ENCODE assay signal across 14 mouse cellular contexts in genomic region chr17:46009182-46009581, GRCm38 (mm10). TPM values are rescaled to one million over a fixed set of nuclear protein-coding genes. Genes with fewer than 3 reads are reported as not detected.
A peak's percentile ranks its signal among the peaks of the same experiment; 100 is the strongest.
DNase-seq lines count a peak whose midpoint lies in the region; ATAC-seq and TF ChIP-seq lines count a peak whose summit lies in the region.
"Had no signal": no experiment of that assay in that cellular context is flagged by ENCODE, and none has a peak within 500 bp of the region (broad histone marks: within the 10 kb centered on the region; RNA-seq: fewer than 3 reads in every experiment).

No protein-coding gene starts in this region.

- H3K4me3 ChIP-seq in heart, embryonic 11.5 days (ENCODE audit: low read depth, low read length), result no peak overlapping the region
- H3K4me3 ChIP-seq in intestine, postnatal 0 days (ENCODE audit: low read depth, low read length), result no peak overlapping the region
- H3K4me3 ChIP-seq in midbrain, embryonic 15.5 days, result no peak overlapping the region
- H3K4me3 ChIP-seq in cerebellum, adult 2 months (replicated peaks; ENCODE audit: insufficient read depth, low read depth, low read length), result no peak overlapping the region
- H3K4me3 ChIP-seq: embryonic facial prominence, embryonic 13.5 days had no signal

- 30% methylated on average over 7 of the region's 7 CpGs for WGBS in heart, embryonic 11.5 days (ENCODE audit: insufficient replicate concordance)
- WGBS in intestine, postnatal 0 days, result 41% methylated on average over 7 of the region's 7 CpGs
- WGBS in midbrain, embryonic 15.5 days, result 79% methylated on average over 7 of the region's 7 CpGs
- 63% methylated on average over 7 of the region's 7 CpGs for WGBS in cerebellum, adult 2 months

- H3K4me2 ChIP-seq in heart, embryonic 11.5 days, result no peak overlapping the region
- no peak overlapping the region for H3K4me2 ChIP-seq in intestine, postnatal 0 days (replicated peaks; ENCODE audit: low read depth)
- H3K4me2 ChIP-seq in midbrain, embryonic 15.5 days, result no peak overlapping the region
- H3K4me2 ChIP-seq: embryonic facial prominence, embryonic 13.5 days had no signal

- peak; percentile 49; the same call in 1 of the 2 replicates for ATAC-seq in heart, embryonic 11.5 days (replicated peaks; ENCODE audit: insufficient number of reproducible peaks, low FRiP score, low TSS enrichment)
- ATAC-seq in intestine, postnatal 0 days, result peak; percentile 46
- ATAC-seq in midbrain, embryonic 15.5 days (replicated peaks), result no peak
- ATAC-seq: midbrain, embryonic 16.5 days had no signal

- H3K27ac ChIP-seq in heart, embryonic 11.5 days (ENCODE audit: low read depth, low read length), result no peak overlapping the region
- peak overlapping the region; percentile 35; the same call in 1 of the 2 replicates for H3K27ac ChIP-seq in intestine, postnatal 0 days (ENCODE audit: low read depth, low read length)
- no peak overlapping the region for H3K27ac ChIP-seq in midbrain, embryonic 15.5 days
- no peak overlapping the region for H3K27ac ChIP-seq in cerebellum, adult 2 months (ENCODE audit: insufficient read depth, low read length)
- H3K27ac ChIP-seq: embryonic facial prominence, embryonic 13.5 days had no signal

- H3K27me3 ChIP-seq in heart, embryonic 11.5 days (ENCODE audit: control insufficient read depth, insufficient read depth, low read length), result no peaks in the 10 kb centered on the region
- no peaks in the 10 kb centered on the region for H3K27me3 ChIP-seq in intestine, postnatal 0 days (replicated peaks; ENCODE audit: control insufficient read depth, insufficient read depth, low read length)
- H3K27me3 ChIP-seq in midbrain, embryonic 15.5 days (replicated peaks), result no peaks in the 10 kb centered on the region
- no peaks in the 10 kb centered on the region for H3K27me3 ChIP-seq in cerebellum, adult 2 months (ENCODE audit: control insufficient read depth, insufficient read depth, low read length)
- H3K27me3 ChIP-seq: embryonic facial prominence, embryonic 13.5 days had no signal

- no peaks in the 10 kb centered on the region for H3K36me3 ChIP-seq in heart, embryonic 11.5 days (ENCODE audit: control insufficient read depth, insufficient read depth, low read length)
- no peaks in the 10 kb centered on the region for H3K36me3 ChIP-seq in intestine, postnatal 0 days (ENCODE audit: control insufficient read depth, insufficient read depth)
- no peaks in the 10 kb centered on the region for H3K36me3 ChIP-seq in midbrain, embryonic 15.5 days (replicated peaks)
- H3K36me3 ChIP-seq: embryonic facial prominence, embryonic 13.5 days had no signal

- TF ChIP-seq POLR2A in cerebellum, adult 2 months (IDR thresholded peaks at IDR 0.05; ENCODE audit: borderline replicate concordance, insufficient read depth, low read length), result no peak

- H3K9me3 ChIP-seq in heart, embryonic 11.5 days (replicated peaks; ENCODE audit: control insufficient read depth, low read length), result no peaks in the 10 kb centered on the region
- no peaks in the 10 kb centered on the region for H3K9me3 ChIP-seq in intestine, postnatal 0 days (ENCODE audit: control insufficient read depth)
- no peaks in the 10 kb centered on the region for H3K9me3 ChIP-seq in midbrain, embryonic 15.5 days
- H3K9me3 ChIP-seq: embryonic facial prominence, embryonic 13.5 days had no signal

- H3K9ac ChIP-seq in heart, embryonic 11.5 days (ENCODE audit: low read depth, low read length), result no peak overlapping the region
- H3K9ac ChIP-seq in intestine, postnatal 0 days (ENCODE audit: low read depth, low read length), result no peak overlapping the region
- H3K9ac ChIP-seq in midbrain, embryonic 15.5 days, result no peak overlapping the region
- H3K9ac ChIP-seq: embryonic facial prominence, embryonic 13.5 days had no signal

- DNase-seq in heart, adult 18-20 months, result peak; percentile 64 to 70
- no peak for DNase-seq in heart, postnatal 36 days
- peak; percentile 53 for DNase-seq in adrenal gland, postnatal 25 days
- no peak for DNase-seq in left cerebral cortex, postnatal 4 days
- no peak for DNase-seq in cerebellum, adult 2 months
- DNase-seq: kidney, adult 11 months; lung, adult 18-20 months; right cerebral cortex, postnatal 4 days; thymus, adult 2 months had no signal

- no peak for TF ChIP-seq CTCF in intestine, postnatal 0 days (IDR thresholded peaks at IDR 0.05; ENCODE audit: low read depth)
- no peak for TF ChIP-seq CTCF in cerebellum, adult 2 months (IDR thresholded peaks at IDR 0.05; ENCODE audit: borderline replicate concordance, insufficient read depth, low read depth, low read length)

- intact Hi-C loops in heart, postnatal 36 days (cut with DNase I), result loop anchor here (5.0 kb wide), 1 partner anchor 102 kb away; no protein-coding TSS in a partner anchor
- intact Hi-C loops in left cerebral cortex, postnatal 4 days (cut with DNase I), result no loop called here

- peaks cover 4% of the 10 kb centered on the region; the same call in 1 of the 2 replicates for H3K4me1 ChIP-seq in heart, embryonic 11.5 days (ENCODE audit: control insufficient read depth, insufficient read depth, low read length)
- 0 out of 2 replicates have a peak, but pooled peaks cover 5% of the 10 kb centered on the region for H3K4me1 ChIP-seq in intestine, postnatal 0 days (replicated peaks; ENCODE audit: control insufficient read depth, insufficient read depth, low read length)
- no peaks in the 10 kb centered on the region for H3K4me1 ChIP-seq in midbrain, embryonic 15.5 days
- no peaks in the 10 kb centered on the region for H3K4me1 ChIP-seq in cerebellum, adult 2 months (ENCODE audit: control insufficient read depth, insufficient read depth, low read length)
- H3K4me1 ChIP-seq: embryonic facial prominence, embryonic 13.5 days had no signal

RNA-seq across cellular contexts. Expression of gene Vegfa, which starts 23.0 kb away (rescaled TPM):
- 100 to 1,000 TPM; 233 to 240 TPM for total RNA-seq in heart, adult 18-20 months (2021)
- 100 to 1,000 TPM; 203 to 277 TPM for total RNA-seq in heart, postnatal 36 days (2021)
- total RNA-seq in adrenal gland, postnatal 25 days (2021), result 429 and 459 TPM in 2 replicates
- 4.9 and 7.4 TPM in 2 replicates for polyA plus RNA-seq in heart, embryonic 11.5 days (2014; fragmentation: Nextera tagmentation; extraction: Ambion mirVana)
- polyA plus RNA-seq in intestine, postnatal 0 days (2015; fragmentation: Nextera tagmentation; extraction: Ambion mirVana), result 5.9 and 8.2 TPM in 2 replicates
- total RNA-seq in left cerebral cortex, postnatal 4 days (2021), result 10 to 100 TPM; 77.7 to 94.5 TPM
- 4.0 and 5.4 TPM in 2 replicates for polyA plus RNA-seq in midbrain, embryonic 15.5 days (2015; fragmentation: Nextera tagmentation; extraction: Ambion mirVana)
- 195 and 196 TPM in 2 replicates for polyA plus RNA-seq in cerebellum, adult 2 months (2012; rRNA removed)

Comparison
In these comparisons a context has a peak if more than half of its experiments do, and no peak if none do; other contexts are left out.
1. DNase-seq: peak in heart, adult 18-20 months (2 of 2) and adrenal gland, postnatal 25 days (single experiment); none in heart, postnatal 36 days (0 of 2), left cerebral cortex, postnatal 4 days (single experiment) and cerebellum, adult 2 months (0 of 2).